Mouse (Mus musculus) right cerebral cortex, postnatal 25 days (tissue): ENCODE data around the gene Rac3.
"Not testable (repeated sequence)": the region's sequence is repeated elsewhere in the genome, so short reads cannot be mapped to it uniquely, and the experiment has no call there.

Experiments
- DNase-seq: peaks from one replicate; pipeline ENCODE4 v3.0.0; 2022

Rac3 gene

GRCm38 (mm10) chr11:120730331-120730870 lies 9.1 kb downstream of the Rac3 start:
- no peak for DNase-seq

- DNase-seq, result no peak
Measured at GRCm38 (mm10) chr11:120731395-120731794, 10.1 kb downstream of the Rac3 start.

- DNase-seq, result no peak
Measured at GRCm38 (mm10) chr11:120731858-120732680, 10.8 kb downstream of the Rac3 start, which contains the start of gene Cbr2. Gene Cbr2, minus strand, starts transcription at chr11:120732114.

DNA sequence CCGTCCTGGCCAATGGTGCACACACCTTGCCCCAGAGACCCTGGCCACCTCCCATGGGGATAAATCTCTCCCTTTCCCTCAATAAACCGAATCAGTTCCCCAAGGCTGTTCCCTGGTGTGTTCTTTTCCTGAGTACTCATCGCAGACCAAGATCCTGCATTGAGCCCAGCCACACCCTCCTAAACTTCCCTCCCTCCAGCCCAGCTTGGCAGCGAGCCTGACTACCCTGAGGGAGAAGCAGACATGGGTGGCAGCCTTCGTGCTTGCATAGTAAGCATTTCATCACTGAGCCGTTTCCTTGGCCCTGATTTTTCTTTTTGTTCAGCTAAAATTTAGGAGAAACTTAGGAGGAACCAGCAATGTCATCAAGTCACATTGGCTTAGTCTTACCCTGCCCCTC lies 12.3 kb downstream of the Rac3 start:
- DNase-seq, result no peak

- DNase-seq, result no peak
Measured at GRCm38 (mm10) chr11:120736424-120736823, 15.2 kb downstream of the Rac3 start.

- DNase-seq, result no peak
Measured at GRCm38 (mm10) chr11:120740981-120741380, 19.7 kb downstream of the Rac3 start.

DNA sequence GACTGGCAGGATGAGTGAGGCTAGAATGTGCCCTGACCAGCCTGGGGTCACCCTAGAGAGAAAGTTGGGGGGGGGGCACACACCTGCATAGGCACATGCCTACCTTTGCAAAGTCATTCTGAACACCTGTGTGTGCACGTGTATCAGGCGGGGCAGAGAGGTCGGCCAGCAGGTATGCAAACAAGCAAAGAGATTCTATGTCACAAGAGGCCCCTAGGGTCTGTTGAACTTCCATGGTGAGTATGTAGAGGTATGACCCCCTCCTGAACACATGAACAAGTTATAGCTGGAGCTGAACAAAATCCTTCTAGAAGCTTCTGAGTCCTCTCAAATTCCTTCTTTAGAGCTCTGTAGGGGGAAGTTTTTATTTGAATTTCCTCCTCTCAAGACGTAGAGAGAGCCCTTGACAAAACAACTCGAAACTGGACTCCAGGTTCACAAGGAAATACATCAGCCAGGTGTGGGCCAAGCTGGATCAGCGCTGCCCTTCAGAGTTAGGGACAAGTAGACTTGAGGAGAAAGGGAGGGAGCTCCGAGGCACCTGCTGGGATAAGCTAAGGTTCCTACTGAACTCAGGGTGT lies 22.9 kb downstream of the Rac3 start:
- no peak for DNase-seq

- DNase-seq, result no peak
Measured at GRCm38 (mm10) chr11:120747974-120748373, 26.7 kb downstream of the Rac3 start.

DNA sequence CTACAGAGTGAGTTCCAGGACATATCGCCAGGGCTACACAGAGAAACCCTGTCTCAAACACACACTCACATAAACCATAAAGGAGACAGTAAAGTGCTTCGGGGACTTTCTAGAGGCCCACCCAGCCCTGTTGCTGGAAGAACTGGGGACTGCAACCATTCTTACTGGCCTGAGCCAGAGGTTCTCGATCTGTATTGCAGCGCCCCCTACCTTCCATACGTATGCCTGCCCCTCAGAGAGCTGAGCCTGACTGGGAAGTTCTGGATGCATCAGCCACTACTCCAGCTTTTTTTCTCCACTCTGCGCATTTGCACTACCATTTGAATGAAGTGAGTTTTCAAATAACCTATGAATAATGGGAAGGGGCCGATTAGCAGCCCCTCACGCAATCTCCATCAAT lies 28.2 kb downstream of the Rac3 start:
- no peak for DNase-seq

DNA sequence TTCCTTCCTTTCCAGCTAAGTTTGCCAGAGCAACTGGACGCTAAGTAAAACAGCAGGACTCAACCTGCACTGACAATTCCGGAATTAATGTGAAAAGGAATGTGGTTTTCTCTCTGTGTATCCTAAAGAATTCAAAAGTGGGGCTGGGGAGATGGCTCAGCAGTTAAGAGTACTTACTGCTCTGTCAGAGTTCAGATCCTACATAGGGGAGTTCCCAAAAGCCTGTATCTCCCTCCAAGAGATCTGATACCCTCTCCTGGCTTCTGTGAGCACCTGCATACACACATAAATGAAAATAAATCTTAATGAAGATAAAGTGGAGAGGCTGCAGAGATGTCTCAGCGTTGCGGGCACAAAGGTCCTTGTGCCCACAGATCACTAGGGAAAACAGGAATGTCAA lies 30.3 kb downstream of the Rac3 start:
- DNase-seq, result no peak

DNA sequence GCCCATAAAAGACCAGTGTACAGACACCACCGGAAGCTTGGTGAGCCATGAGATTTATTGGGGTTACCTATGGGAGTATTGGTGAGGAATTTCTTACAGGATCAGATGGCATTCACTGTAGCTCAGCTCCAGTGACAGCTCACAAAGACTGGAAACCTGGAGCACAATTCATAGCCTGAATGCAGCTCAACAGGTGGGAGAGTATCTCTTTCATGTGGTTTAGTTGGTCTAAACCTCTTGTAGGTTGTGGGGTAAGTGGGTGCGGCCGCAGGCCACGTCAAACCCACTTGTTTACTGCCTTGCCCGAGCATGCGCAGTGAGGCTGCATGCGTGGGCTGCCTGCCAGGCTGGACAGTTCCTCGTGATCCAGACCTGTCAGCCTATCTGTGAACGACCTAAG lies 39.0 kb downstream of the Rac3 start:
- DNase-seq, result no peak

DNA sequence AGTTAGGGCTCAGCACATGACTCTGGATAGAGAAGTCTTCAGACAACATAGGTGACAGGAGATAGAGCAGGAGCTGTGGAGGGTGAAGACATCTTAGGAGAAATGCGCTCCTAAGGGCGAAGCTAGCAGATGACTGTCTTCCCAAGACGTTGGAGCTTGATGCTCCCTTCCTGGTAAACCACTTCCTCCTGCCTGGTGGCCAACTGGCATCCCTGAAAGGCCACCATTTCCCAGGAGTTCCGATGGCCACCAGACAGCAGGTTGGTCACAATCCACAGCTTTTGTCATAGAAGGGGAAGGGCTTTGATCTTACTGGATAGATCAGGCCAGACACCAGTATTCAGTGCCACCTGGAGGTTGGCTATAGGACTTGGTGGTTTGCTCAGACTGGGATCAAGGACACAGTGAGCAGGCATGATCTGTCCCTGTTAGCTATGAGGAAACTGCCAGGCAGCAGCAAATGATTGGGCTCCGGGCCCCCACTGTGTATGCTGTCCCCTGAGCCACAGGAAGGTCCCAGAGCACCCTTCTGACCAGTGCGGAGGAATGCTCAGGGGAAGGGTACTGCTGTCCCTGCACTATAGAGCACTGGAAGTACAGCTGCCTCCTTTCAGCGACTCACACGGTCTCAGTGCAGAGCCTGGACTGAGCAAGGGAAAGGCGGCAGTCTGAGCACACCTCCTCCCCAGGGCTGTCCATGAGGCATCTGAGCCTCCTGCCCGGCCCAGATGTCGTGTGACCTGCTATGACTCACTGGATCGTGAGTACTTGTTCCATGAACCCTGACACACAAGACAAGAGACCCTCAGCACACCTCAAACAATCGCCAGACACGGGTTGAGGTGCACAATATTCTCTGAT lies 40.8 kb downstream of the Rac3 start:
- no peak for DNase-seq

DNA sequence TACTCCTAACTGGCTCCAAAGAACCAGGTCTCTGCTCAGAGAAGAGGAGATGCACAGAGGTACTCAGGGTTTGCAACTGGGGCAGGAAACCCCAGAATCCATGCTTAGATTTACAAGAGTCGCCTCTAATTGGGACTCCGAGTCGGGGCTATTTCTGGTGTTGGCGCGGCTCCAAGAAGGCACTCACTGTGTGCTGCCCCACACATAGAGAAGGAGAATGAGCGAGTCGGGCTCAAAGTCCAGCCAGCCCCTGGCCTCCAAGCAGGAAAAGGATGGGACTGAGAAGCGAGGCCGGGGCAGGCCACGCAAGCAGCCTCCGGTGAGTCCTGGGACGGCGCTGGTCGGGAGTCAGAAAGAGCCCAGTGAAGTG lies 41.4 kb downstream of the Rac3 start, which contains the start of gene Hmga1b:
Gene Hmga1b (plus strand): TSS at position 123 of the 370 bp plus-strand sequence.
- not testable (repeated sequence) for DNase-seq

DNA sequence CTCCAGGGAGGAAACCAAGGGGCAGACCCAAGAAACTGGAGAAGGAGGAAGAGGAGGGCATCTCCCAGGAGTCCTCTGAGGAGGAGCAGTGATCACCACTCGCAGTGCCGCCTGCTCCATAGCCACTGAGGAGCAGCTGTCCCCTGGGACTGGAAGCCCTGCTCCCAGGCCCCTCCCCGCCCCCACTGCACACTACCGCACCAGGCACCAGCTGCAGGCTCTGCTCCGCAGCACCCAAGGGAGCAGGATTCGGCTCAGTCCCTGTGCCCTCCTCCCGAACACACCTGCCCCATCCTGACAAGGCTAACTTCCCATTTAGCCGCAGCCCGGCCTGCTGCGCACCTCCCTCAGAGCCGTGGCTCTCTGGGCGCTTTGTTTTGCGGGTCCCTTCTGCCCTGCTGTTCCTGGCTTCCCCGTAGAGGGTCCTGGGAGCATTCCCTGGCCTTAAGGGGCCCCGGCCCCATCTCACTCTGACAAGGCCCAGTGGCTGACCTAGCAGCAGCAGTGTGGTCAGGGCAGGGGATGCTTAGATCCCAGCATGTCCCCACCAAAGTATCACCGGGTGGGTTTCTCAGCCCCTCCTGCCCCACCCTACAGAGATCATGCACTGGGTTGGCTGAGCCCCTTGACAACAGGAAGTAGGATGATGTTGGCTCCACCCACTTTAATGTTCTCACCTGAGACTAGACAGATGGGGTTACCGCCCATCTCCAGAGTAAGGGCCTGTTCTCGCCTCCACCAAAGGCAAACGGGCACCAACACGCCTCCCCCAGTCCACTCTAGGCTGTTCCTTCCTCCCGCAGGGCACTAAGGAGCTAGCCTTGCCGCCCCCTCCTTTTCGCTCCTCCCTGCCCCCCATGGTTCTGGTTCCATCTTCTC lies 42.1 kb downstream of the Rac3 start:
- DNase-seq, result not testable (repeated sequence)

DNA sequence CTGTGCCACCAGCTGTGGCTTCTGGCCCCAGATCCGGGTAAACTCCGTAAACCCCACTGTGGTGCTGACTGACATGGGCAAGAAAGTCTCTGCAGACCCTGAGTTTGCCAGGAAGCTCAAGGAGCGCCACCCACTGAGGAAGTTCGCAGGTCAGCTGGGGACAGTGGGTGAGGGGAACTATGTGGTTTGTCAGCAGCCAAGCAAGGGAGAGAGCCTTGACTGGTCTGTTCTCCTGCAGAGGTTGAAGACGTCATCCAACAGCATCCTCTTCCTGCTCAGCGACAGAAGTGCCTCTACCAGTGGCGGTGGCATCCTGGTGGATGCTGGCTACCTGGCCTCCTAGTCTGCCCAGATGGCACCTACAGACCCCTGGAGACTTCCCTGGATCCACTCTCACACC lies 45.8 kb downstream of the Rac3 start:
- DNase-seq, result not testable (repeated sequence)

DNA sequence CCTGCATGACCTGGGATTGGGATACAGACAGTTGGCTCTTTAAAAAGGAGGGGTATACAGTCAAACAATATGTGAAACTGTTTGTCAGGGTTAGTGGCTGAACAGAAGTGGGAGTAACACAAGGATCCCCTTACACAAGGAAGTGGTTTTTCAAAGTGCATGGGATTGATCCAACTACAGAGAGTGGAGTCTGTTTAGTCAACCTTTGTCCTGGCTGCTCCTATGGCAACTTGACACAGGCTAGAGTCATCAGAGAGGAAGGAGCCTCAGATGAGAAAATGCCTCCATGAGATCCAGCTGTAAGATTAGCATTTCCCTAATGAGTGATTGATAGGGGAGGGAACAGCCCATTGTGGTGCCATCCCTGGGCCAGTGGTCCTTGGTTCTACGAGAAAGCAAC lies 46.9 kb downstream of the Rac3 start:
- DNase-seq, result no peak

- no peak for DNase-seq
Measured at GRCm38 (mm10) chr11:120772749-120773148, 51.5 kb downstream of the Rac3 start.
